Mouse (Mus musculus) myocyte (in vitro differentiated cells): ENCODE results near the gene Abcc1. TPM values are rescaled to one million over a fixed set of nuclear protein-coding genes. Genes with fewer than 3 reads are reported as not detected.

Experiments
- H3K27me3 ChIP-seq: one replicate; pipeline ENCODE4 v1.6.1; 2011; ENCODE audit not compliant: control insufficient read depth, insufficient read depth, insufficient read length
- H3K36me3 ChIP-seq: one replicate; pipeline ENCODE4 v1.6.1; 2011; ENCODE audit not compliant: control insufficient read depth, insufficient read depth
- H3K4me2 ChIP-seq: one replicate; pipeline ENCODE4 v1.6.1; 2011; ENCODE audit warnings: low read depth, control low read depth
- H3K4me3 ChIP-seq: one replicate; pipeline ENCODE4 v1.5.1; 2011; ENCODE audit warnings: mild to moderate bottlenecking, control low read depth, moderate library complexity
- H3K79me2 ChIP-seq: one replicate; pipeline ENCODE4 v1.6.1; 2011; ENCODE audit not compliant: control insufficient read depth, insufficient read depth
- H3ac ChIP-seq: one replicate; pipeline ENCODE4 v1.6.1; 2011; ENCODE audit not compliant: control insufficient read depth, insufficient read length
- CEBPB ChIP-seq: IDR thresholded peaks from 2 replicates; pipeline ENCODE4 v1.6.1; 2011; ENCODE audit warnings: mild to moderate bottlenecking, moderate library complexity; ENCODE audit not compliant: poor library complexity, insufficient read depth, severe bottlenecking
- E2F4 ChIP-seq: IDR thresholded peaks from one replicate; pipeline ENCODE4 v1.6.1; 2011; ENCODE audit warnings: mild to moderate bottlenecking, control low read depth, moderate library complexity; ENCODE audit not compliant: insufficient read depth
- MAX ChIP-seq: IDR thresholded peaks from one replicate; pipeline ENCODE4 v1.6.1; 2011; ENCODE audit warnings: low read depth, mild to moderate bottlenecking, control low read depth
- MYOD1 ChIP-seq, 3 experiments: IDR thresholded peaks; one replicate each; pipeline ENCODE4 v1.6.1; 2011; ENCODE audit warnings: control low read depth in 2 of 3, low read depth in 2 of 3, mild to moderate bottlenecking in 2 of 3, moderate library complexity in 1 of 3; ENCODE audit not compliant: insufficient read length in 2 of 3, control insufficient read depth in 1 of 3
- MYOG ChIP-seq, 3 experiments: IDR thresholded peaks; one replicate each; pipeline ENCODE4 v1.6.1; 2011; ENCODE audit warnings: control low read depth in 2 of 3, low read depth in 2 of 3, mild to moderate bottlenecking in 2 of 3; ENCODE audit not compliant: insufficient read length in 2 of 3, control insufficient read depth in 1 of 3, insufficient read depth in 1 of 3
- POLR2A ChIP-seq: IDR thresholded peaks from one replicate; pipeline ENCODE4 v1.6.1; 2011; ENCODE audit warnings: low read depth, mild to moderate bottlenecking, control low read depth, moderate library complexity; ENCODE audit not compliant: insufficient read length
- POLR2AphosphoS2 ChIP-seq: IDR thresholded peaks from one replicate; pipeline ENCODE4 v1.6.1; 2011; ENCODE audit warnings: low read depth, control low read depth; ENCODE audit not compliant: insufficient read length
- REST ChIP-seq: IDR thresholded peaks from one replicate; pipeline ENCODE4 v1.6.1; 2011; ENCODE audit warnings: mild to moderate bottlenecking, control low read depth, moderate library complexity; ENCODE audit not compliant: insufficient read depth, insufficient read length
- SRF ChIP-seq: IDR thresholded peaks from one replicate; pipeline ENCODE4 v1.6.1; 2011; ENCODE audit warnings: low read depth; ENCODE audit not compliant: control insufficient read depth, insufficient read length
- TCF12 ChIP-seq: IDR thresholded peaks from one replicate; pipeline ENCODE4 v1.6.1; 2011; ENCODE audit warnings: mild to moderate bottlenecking, control low read depth; ENCODE audit not compliant: poor library complexity, insufficient read depth, severe bottlenecking
- TCF3 ChIP-seq: IDR thresholded peaks from one replicate; pipeline ENCODE4 v1.6.1; 2011; ENCODE audit warnings: low read depth, control low read depth; ENCODE audit not compliant: insufficient read length
- USF1 ChIP-seq: IDR thresholded peaks from one replicate; pipeline ENCODE4 v1.6.1; 2011; ENCODE audit warnings: low read depth, mild to moderate bottlenecking, control low read depth, moderate library complexity
- polyA plus RNA-seq: library from polyadenylated mRNA; unstranded; fragments of >200 nt; fragmentation: generic; extraction: Trizol; gene quantifications from one replicate; pipeline ENCODE4 v1.2.1, GENCODE M21; 2012; ENCODE audit warnings: missing spikeins

Abcc1 gene
- polyA plus RNA-seq, 1 experiment = 23.0 TPM

DNA sequence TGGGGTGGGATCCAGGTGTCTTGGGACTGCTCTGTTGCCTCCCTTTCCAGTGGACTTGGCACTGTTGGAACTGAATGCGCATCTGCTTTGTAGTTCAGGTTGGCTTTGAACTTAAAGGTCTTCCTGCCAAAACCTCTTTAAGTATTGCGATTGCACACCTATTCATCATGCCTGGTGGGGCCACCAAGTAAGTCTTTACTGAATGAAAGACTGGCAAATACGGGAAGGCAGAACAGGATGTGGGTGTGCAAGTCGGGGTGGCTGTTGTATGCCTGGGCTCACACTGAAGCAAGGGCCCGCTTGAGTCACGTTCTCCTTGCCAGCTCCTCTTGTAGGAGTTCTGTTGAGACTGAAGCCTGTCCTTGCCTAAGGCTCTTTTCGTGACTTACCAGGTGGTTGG is 18.5 kb downstream of the Abcc1 start:
- Histone ChIP-seq H3K27me3 (no peaks in the 10 kb centered on the region), H3ac (no peak overlapping the region), H3K4me2 (no peak overlapping the region), H3K79me2 (peaks cover 80% of the 10 kb centered on the region), H3K36me3 (no peaks in the 10 kb centered on the region), H3K4me3 (no peak overlapping the region)
- TF ChIP-seq USF1 (no peak), MAX (no peak), SRF (no peak), E2F4 (no peak), MYOG (IDR thresholded peaks at IDR 0.05; ENCODE audit: control insufficient read depth in 1 of 3, insufficient read depth in 1 of 3, insufficient read length in 2 of 3, low read depth in 2 of 3) (no peak), POLR2AphosphoS2 (no peak), TCF3 (no peak), POLR2A (no peak), MYOD1 (IDR thresholded peaks at IDR 0.05; ENCODE audit: control insufficient read depth in 1 of 3, insufficient read length in 2 of 3, low read depth in 2 of 3) (no peak), REST (no peak)

DNA sequence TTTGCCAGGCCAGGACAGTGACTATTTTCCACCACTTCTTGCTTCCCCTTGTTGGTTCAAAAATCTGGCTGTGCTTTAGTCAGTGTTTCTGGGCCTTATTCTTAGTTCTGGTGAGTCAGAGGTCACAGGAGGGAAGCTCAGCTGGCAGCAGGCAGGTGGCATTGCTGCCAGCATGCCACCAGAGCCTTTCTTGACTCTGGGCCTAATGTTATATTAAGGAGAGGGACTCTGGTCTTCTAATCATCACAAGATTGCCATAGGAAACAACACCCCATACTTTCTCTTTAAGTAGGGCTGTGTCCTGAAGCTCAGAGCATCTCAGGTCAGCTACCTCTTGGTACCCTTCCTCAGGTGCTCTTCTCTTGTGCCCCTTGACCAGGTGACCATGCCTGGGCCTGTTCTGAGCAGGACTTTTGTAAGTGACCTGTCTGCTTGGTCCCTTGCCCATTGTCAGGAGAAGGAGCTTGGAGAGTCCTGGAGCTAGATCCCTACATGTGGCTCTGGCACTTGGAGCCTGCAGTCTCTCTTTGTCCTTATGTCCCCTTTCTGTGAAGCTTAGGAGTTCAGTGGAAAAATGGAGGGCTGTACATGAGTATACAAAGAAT is 19.8 kb downstream of the Abcc1 start:
- Histone ChIP-seq H3K36me3 (no peaks in the 10 kb centered on the region), H3K79me2 (peaks cover 80% of the 10 kb centered on the region), H3K4me2 (peak overlapping the region; percentile 37), H3ac (no peak overlapping the region), H3K27me3 (no peaks in the 10 kb centered on the region), H3K4me3 (no peak overlapping the region)
- TF ChIP-seq USF1 (no peak), SRF (no peak), E2F4 (no peak), MAX (no peak), POLR2AphosphoS2 (no peak), TCF12 (peak; percentile 23), REST (no peak), MYOD1 (IDR thresholded peaks at IDR 0.05; ENCODE audit: control insufficient read depth in 1 of 3, insufficient read length in 2 of 3, low read depth in 2 of 3) (peak; percentile 23 to 84 (median 62)), CEBPB (no peak), TCF3 (peak; percentile 12), MYOG (IDR thresholded peaks at IDR 0.05; ENCODE audit: control insufficient read depth in 1 of 3, insufficient read depth in 1 of 3, insufficient read length in 2 of 3, low read depth in 2 of 3) (peak in 2 of 3 experiments; percentile 81 to 83), POLR2A (no peak)

DNA sequence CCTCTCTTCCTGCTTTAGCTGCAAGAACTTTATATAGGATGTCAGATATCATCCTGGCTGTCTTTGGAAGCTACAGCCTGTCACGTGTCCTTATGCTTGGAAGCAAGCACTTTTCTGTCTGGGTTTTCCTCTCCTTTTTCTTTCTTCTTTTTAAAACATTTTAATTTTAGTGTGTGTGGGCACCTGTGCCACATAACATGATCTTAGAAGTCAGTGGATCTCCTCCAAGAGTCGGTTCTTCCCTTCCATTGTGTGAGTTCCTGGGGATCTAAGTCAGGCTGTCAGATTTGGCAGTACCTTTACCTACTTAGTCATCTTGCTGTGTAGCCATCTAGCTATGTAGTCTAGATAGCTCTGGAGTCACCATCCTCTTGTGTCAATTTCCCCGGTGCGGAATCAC is 37.9 kb downstream of the Abcc1 start:
- H3K4me3 ChIP-seq = no peak overlapping the region
- no peaks in the 10 kb centered on the region for H3K79me2 ChIP-seq
- H3K36me3 ChIP-seq = peaks cover 12% of the 10 kb centered on the region
- H3K27me3 ChIP-seq = no peaks in the 10 kb centered on the region
- H3ac ChIP-seq = no peak overlapping the region
- TF ChIP-seq MAX (no peak), POLR2AphosphoS2 (no peak), MYOG (IDR thresholded peaks at IDR 0.05; ENCODE audit: control insufficient read depth in 1 of 3, insufficient read depth in 1 of 3, insufficient read length in 2 of 3, low read depth in 2 of 3) (no peak), USF1 (no peak), MYOD1 (IDR thresholded peaks at IDR 0.05; ENCODE audit: control insufficient read depth in 1 of 3, insufficient read length in 2 of 3, low read depth in 2 of 3) (no peak), REST (no peak), E2F4 (no peak)
- no peak overlapping the region for H3K4me2 ChIP-seq

DNA sequence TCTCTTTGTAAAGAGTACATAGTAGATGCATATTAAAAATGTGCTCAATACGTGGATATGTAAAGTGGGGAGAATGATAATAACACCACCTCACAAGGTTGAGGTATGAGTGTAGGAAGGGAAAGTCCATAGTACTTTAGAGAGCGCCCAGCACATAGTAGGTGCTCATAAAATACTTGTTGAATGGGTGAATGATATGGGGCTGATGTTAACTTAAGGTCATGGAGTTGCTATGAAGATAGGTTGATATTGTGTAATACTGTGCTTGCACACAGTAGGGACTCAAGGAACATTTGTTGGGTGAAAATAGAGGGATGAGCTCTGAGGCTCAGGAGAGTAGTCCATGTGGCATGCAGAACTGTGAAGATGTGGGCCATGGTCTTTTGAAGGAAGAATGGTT is 42.1 kb downstream of the Abcc1 start:
- TF ChIP-seq POLR2AphosphoS2 (no peak), TCF3 (no peak), POLR2A (no peak), USF1 (no peak), TCF12 (no peak), REST (no peak), SRF (no peak), E2F4 (no peak), MYOG (IDR thresholded peaks at IDR 0.05; ENCODE audit: control insufficient read depth in 1 of 3, insufficient read depth in 1 of 3, insufficient read length in 2 of 3, low read depth in 2 of 3) (no peak), MAX (no peak), MYOD1 (IDR thresholded peaks at IDR 0.05; ENCODE audit: control insufficient read depth in 1 of 3, insufficient read length in 2 of 3, low read depth in 2 of 3) (no peak), CEBPB (no peak)
- no peak overlapping the region for H3K4me3 ChIP-seq
- no peak overlapping the region for H3ac ChIP-seq
- H3K79me2 ChIP-seq = no peaks in the 10 kb centered on the region
- H3K4me2 ChIP-seq = no peak overlapping the region
- no peaks in the 10 kb centered on the region for H3K27me3 ChIP-seq
- peaks cover 48% of the 10 kb centered on the region for H3K36me3 ChIP-seq

- no peak overlapping the region for H3K4me3 ChIP-seq
- peaks cover 53% of the 10 kb centered on the region for H3K36me3 ChIP-seq
- no peaks in the 10 kb centered on the region for H3K79me2 ChIP-seq
- no peaks in the 10 kb centered on the region for H3K27me3 ChIP-seq
- no peak overlapping the region for H3K4me2 ChIP-seq
- TF ChIP-seq MYOD1 (IDR thresholded peaks at IDR 0.05; ENCODE audit: control insufficient read depth in 1 of 3, insufficient read length in 2 of 3, low read depth in 2 of 3) = no peak
- no peak for TF ChIP-seq CEBPB
- TF ChIP-seq MAX = no peak
- no peak for TF ChIP-seq TCF3
- TF ChIP-seq USF1 = no peak
- no peak for TF ChIP-seq MYOG (IDR thresholded peaks at IDR 0.05; ENCODE audit: control insufficient read depth in 1 of 3, insufficient read depth in 1 of 3, insufficient read length in 2 of 3, low read depth in 2 of 3)
- TF ChIP-seq POLR2A = no peak
- no peak for TF ChIP-seq SRF
- TF ChIP-seq TCF12 = no peak
- TF ChIP-seq POLR2AphosphoS2 = no peak
- TF ChIP-seq REST = no peak
- no peak for TF ChIP-seq E2F4
- H3ac ChIP-seq = no peak overlapping the region
Observed at GRCm38 (mm10) chr16:14405636-14406035, 44.3 kb downstream of the Abcc1 start.
